Mouse (Mus musculus) macrophage (primary cell): ENCODE measurements around the gene Pik3ca. TPM values are rescaled to one million over a fixed set of nuclear protein-coding genes. Genes with fewer than 3 reads are reported as not detected.

ENCODE experiments used
- H3K27ac ChIP-seq: fragments of 350-480 bp; formaldehyde crosslinking; 2 replicates; pipeline ENCODE4 v1.9.0; 2021
- H3K36me3 ChIP-seq: fragments of 350-480 bp; formaldehyde crosslinking; 2 replicates; pipeline ENCODE4 v1.9.0; 2021; ENCODE audit errors: inconsistent target
- H3K4me3 ChIP-seq: fragments of 350-480 bp; formaldehyde crosslinking; 2 replicates; pipeline ENCODE4 v1.9.0; 2021; ENCODE audit errors: inconsistent target
- H3K79me2 ChIP-seq: fragments of 350-480 bp; formaldehyde crosslinking; 2 replicates; pipeline ENCODE4 v1.9.0; 2021; ENCODE audit errors: inconsistent target
- WGBS: methylation state at CpG from one replicate; pipeline ENCODE4 v1.1.7; 2026; ENCODE audit warnings: inconsistent platforms; ENCODE audit not compliant: missing documents; 5-methylcytosine and 5-hydroxymethylcytosine counted together
- polyA plus RNA-seq: library from polyadenylated mRNA; stranded (reverse); fragments of 250-400 nt; gene quantifications from 3 replicates; pipeline ENCODE4 v1.2.4, GENCODE M21; 2018; ENCODE audit warnings: inconsistent platforms

The Pik3ca gene
- polyA plus RNA-seq, 1 experiment from 2014 or later = 25.9 TPM

DNA sequence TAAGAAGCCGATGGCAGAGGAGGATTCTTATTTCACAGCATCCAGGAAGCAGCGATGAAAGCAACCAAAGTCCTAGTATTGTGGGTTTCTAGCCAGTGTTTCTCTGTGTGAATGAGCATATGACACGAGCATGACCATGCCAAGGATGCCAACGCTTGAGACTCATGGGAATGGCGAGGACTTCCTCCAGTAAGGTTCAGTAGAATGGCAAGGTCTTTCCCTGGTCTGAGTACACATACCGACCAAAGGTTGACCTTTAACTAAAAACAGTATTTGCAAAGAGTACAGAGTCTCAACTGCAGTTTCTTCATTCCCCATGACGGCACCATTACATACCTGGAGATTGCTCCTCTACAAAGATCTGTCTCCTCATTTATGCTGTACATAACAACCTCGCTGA lies 3.5 kb upstream of the Pik3ca start:
- Histone ChIP-seq H3K27ac (no peak overlapping the region), H3K36me3 (no peaks in the 10 kb centered on the region), H3K79me2 (peaks cover 14% of the 10 kb centered on the region), H3K4me3 (no peak overlapping the region)
- WGBS = 95% methylated on average over 8 of the region's 8 CpGs

DNA sequence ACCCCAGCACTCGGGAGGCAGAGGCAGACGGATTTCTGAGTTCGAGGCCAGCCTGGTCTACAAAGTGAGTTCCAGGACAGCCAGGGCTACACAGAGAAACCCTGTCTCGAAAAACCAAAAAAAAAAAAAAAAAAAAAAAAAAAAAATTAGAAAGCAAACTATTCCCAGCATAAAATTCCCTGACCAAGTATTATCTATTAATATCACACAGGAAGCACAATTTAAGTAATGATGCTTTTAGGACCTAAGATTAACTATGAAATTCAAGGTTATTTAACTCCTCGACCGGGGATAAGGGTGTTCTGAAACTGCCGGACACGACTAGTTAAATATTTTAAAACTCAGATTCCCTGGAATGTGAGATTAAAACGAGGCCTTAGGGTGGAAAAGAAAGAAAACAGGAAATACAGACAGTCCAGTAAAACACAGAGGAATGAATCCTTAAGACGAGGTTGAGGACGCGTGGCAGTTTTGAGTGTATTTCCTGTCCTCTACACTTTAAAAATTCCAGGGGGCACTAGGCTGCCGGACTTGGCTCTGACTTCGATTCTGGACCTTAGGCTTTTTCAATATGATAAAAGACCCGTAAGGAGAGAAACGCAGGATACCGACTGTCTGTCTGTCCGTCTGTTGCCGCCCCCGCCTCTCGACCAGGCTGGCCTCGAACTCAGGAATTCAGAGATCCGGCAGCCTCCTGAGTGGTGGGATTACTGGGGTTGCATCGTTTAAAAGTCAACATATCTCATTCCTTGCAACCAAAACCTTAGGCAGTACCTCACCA lies 1.5 kb upstream of the Pik3ca start:
- Histone ChIP-seq H3K27ac (peak overlapping the region; percentile 84), H3K79me2 (peaks cover 34% of the 10 kb centered on the region), H3K36me3 (no peaks in the 10 kb centered on the region), H3K4me3 (peak overlapping the region; percentile 69)
- WGBS = 12% methylated on average over 21 of the region's 24 CpGs

- Histone ChIP-seq H3K79me2 (peaks cover 44% of the 10 kb centered on the region), H3K36me3 (no peaks in the 10 kb centered on the region), H3K27ac (peak overlapping the region; percentile 84), H3K4me3 (peak overlapping the region; percentile 69)
- under 1% methylated on average over 67 of the region's 77 CpGs for WGBS
Observed at GRCm38 (mm10) chr3:32396794-32397460, 544 bp upstream of the Pik3ca start.

GRCm38 (mm10) chr3:32398175-32398538 lies 686 bp downstream of the Pik3ca start:
- Histone ChIP-seq H3K36me3 (no peaks in the 10 kb centered on the region), H3K4me3 (peak overlapping the region; percentile 75), H3K27ac (peak overlapping the region; percentile 76), H3K79me2 (peaks cover 56% of the 10 kb centered on the region)
- 4% methylated on average over 7 of the region's 7 CpGs for WGBS

- peaks cover 61% of the 10 kb centered on the region for H3K79me2 ChIP-seq
- peak overlapping the region; percentile 76 for H3K27ac ChIP-seq
- peak overlapping the region; percentile 75 for H3K4me3 ChIP-seq
- 44% methylated on average over 4 of the region's 4 CpGs for WGBS
- no peaks in the 10 kb centered on the region for H3K36me3 ChIP-seq
Observed at GRCm38 (mm10) chr3:32398623-32399022, 1.2 kb downstream of the Pik3ca start.

- 76% methylated on average over 4 of the region's 4 CpGs for WGBS
- Histone ChIP-seq H3K27ac (no peak overlapping the region), H3K4me3 (no peak overlapping the region), H3K36me3 (no peaks in the 10 kb centered on the region), H3K79me2 (peaks cover 68% of the 10 kb centered on the region)
Observed at GRCm38 (mm10) chr3:32399381-32399780, 1.9 kb downstream of the Pik3ca start.

DNA sequence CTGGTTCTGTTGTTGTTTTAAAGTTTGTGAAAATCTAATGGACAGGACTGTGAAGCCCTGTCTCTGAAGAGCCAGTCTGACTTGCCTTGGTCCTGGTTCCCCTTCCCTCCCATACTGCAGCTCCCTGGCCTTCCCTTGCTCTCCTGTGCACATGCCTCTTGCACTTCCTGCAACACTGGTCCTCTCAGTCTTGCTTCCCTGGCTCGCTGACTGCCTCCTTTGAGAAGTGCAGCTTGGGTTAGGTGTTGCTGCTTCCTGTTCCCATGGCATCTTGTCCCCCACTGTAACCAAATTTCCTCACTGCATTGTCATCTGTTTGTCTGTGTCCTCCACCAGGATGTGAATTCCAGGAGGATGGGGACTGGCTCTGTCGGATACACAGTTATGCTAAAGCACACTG lies 2.5 kb downstream of the Pik3ca start:
- H3K79me2 ChIP-seq = peaks cover 74% of the 10 kb centered on the region
- H3K36me3 ChIP-seq = no peaks in the 10 kb centered on the region
- H3K4me3 ChIP-seq = no peak overlapping the region
- 40% methylated on average over 2 of the region's 2 CpGs for WGBS
- no peak overlapping the region for H3K27ac ChIP-seq

GRCm38 (mm10) chr3:32401591-32401990 lies 4.1 kb downstream of the Pik3ca start:
- Histone ChIP-seq H3K36me3 (no peaks in the 10 kb centered on the region), H3K79me2 (peaks cover 90% of the 10 kb centered on the region), H3K27ac (no peak overlapping the region), H3K4me3 (no peak overlapping the region)
- WGBS = 85% methylated on average over 3 of the region's 3 CpGs

DNA sequence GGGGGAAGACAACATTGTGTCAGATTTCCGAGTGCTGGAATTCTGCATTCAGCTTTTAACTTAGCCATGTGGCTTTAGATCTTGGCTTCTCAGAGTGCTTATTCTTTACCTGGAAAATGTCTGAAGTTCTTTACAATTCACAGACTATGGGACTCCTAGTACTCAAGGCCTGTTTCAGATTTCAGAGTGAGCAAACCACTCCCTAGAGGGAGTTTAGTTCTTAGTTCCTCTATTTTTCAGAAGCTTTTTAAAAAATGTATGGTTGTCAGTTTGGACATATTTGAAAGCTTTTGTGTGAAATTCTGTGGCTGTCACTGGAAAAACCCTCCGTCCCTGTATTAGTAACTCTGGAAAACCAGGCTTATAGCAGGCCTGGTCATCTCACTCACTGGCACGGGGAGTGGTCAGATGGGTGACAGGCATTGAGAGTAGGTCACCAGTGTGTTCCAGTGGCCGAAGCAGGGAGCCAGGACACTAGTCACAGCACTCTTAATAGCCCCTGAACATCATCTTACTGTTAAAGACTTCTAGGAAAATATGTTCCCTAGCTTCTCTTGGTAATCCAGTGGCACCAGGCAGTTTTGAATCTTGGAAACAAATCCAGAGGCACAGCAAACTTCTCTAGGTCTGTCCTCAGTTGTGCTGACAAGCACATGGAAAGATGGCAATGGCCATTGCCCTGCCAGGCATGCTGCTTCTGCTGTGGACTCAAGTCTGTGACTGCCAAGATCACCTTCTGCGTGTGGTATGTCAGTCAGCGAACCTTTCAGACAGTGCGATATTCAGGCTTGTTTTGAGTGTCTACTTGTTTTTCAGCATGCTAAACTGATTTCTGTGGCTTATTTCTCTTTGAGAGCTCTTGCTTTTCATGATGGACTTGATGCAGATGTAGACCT lies 5.8 kb downstream of the Pik3ca start:
- WGBS = 72% methylated on average over 7 of the region's 7 CpGs
- H3K27ac ChIP-seq = peak overlapping the region; percentile 48
- peaks cover 100% of the 10 kb centered on the region for H3K79me2 ChIP-seq
- H3K4me3 ChIP-seq = no peak overlapping the region
- H3K36me3 ChIP-seq = no peaks in the 10 kb centered on the region

GRCm38 (mm10) chr3:32405699-32406098 lies 8.2 kb downstream of the Pik3ca start:
- H3K4me3 ChIP-seq = no peak overlapping the region
- WGBS = 50% methylated on average over 1 of the region's 1 CpGs
- no peaks in the 10 kb centered on the region for H3K36me3 ChIP-seq
- H3K79me2 ChIP-seq = peaks cover 99% of the 10 kb centered on the region
- no peak overlapping the region for H3K27ac ChIP-seq

- Histone ChIP-seq H3K4me3 (no peak overlapping the region), H3K36me3 (no peaks in the 10 kb centered on the region), H3K79me2 (peaks cover 99% of the 10 kb centered on the region), H3K27ac (no peak overlapping the region)
- 62% methylated on average over 6 of the region's 6 CpGs for WGBS
Observed at GRCm38 (mm10) chr3:32406804-32407203, 9.3 kb downstream of the Pik3ca start.

- WGBS = 75% methylated on average over 3 of the region's 3 CpGs
- Histone ChIP-seq H3K4me3 (no peak overlapping the region), H3K27ac (peak overlapping the region; percentile 78), H3K36me3 (no peaks in the 10 kb centered on the region), H3K79me2 (peaks cover 99% of the 10 kb centered on the region)
Observed at GRCm38 (mm10) chr3:32408811-32409273, 11.4 kb downstream of the Pik3ca start.

DNA sequence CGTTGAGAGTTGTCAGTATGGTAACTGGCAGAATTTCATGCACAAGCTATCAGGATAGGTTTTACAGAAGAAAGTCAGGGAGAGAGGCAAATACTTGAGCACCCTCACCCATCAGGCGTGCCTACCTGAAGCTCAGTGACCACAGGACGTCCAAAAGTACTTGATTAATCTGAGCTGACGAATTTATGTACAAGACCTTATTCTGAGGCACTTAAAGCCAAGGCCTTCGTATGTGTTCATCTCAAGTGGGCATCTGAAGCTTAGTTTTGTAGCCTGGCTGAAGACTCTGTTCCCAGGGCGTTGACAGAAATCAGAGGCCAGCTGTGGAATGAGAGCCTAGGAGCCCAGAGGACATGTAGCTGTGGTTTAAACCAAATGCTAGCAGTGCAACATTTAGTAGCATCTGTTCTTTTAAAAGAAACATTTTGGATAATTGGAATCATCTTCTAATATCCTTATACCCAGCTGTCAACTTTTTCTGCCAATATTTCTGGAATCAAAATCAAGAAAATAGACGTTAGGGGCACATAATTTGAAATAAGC lies 15.1 kb downstream of the Pik3ca start:
- no peak overlapping the region for H3K4me3 ChIP-seq
- peaks cover 99% of the 10 kb centered on the region for H3K79me2 ChIP-seq
- H3K36me3 ChIP-seq = no peaks in the 10 kb centered on the region
- H3K27ac ChIP-seq = no peak overlapping the region
- WGBS = 92% methylated on average over 7 of the region's 7 CpGs

DNA sequence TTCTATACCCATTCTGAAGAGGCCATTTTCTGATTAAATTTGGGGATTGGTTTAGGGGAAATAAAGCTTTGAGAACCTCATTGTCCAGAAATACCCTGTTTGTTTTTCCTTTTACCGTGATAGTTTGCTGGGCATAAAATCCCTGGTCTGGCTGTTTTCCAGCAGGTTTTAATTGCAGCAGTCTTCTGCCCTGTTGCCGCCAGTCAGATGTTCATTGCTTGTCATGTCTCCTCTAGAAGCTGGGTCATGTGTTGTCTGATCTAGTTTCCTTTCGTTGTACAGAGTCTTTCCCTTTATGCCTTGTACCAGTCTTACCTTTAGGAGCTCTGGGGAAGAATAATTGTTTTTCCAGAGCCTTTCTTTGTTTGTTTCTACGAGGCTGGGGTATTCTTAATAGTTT lies 16.9 kb downstream of the Pik3ca start:
- H3K27ac ChIP-seq = no peak overlapping the region
- peaks cover 100% of the 10 kb centered on the region for H3K79me2 ChIP-seq
- H3K36me3 ChIP-seq = no peaks in the 10 kb centered on the region
- H3K4me3 ChIP-seq = no peak overlapping the region
- 70% methylated on average over 4 of the region's 4 CpGs for WGBS
